Mouse (Mus musculus) frontal cortex, postnatal 14 days (tissue): ENCODE measurements around the gene Clps.
"Not testable (repeated sequence)": the region's sequence is repeated elsewhere in the genome, so short reads cannot be mapped to it uniquely, and the experiment has no call there.

Source experiments
- DNase-seq, 2 experiments: peaks; one replicate each; pipeline ENCODE4 v3.0.0; 2022; ENCODE audit warnings: low spot score in 2 of 2

Clps gene

GRCm38 (mm10) chr17:28560598-28560997, at the start of gene Clps:
TSS of gene Clps (minus strand) at chr17:28560766.
- DNase-seq: no peak

DNA sequence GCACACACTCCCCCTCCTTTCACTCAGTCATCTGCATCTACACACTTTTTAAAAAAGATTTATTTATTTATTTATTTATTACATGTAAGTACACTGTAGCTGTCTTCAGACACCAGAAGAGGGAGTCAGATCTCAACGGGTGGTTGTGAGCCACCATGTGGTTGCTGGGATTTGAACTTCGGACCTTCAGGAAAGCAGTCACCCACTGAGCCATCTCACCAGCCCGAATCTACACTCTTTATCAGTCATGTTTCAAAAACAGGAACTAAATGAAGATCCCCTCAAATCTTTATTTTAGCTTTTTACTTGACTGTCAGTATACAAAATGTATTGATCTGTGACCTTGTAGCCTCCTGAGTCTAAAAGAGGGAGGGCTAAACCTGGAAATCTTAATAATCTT, 49.0 kb upstream of the Clps start:
- no peak for DNase-seq

DNA sequence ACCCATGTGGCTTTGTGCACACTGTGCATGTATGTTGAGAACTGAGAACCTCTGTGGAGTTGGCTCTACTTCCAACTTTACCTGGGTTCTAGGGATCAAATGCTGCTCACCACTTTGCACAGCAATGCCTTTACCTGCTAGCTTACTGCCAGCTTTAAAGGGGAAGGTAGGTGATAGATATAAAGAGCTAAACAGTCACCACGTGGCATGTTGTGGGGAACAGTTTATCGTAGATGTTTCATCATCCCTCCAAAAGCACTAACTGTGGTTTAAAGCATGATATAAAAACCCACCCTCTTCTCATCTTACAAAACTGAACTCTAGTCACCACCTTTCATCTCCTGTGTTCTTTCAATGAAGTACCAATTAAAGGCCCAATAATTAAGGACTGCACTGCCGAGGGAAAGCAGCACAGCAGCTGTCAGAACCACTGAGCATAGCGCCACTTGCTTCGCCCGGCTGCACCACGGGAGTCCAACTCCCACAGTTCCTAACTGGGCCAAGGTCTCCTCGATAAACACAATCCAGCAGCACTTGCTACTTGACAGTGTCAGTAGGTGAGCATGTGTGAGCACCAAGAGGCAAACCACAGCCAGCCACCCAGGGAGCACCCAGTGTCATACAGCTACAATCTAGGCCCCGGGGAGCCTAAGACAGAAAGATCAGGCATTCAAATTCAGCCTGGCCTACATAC, 41.1 kb upstream of the Clps start:
- DNase-seq: no peak

DNA sequence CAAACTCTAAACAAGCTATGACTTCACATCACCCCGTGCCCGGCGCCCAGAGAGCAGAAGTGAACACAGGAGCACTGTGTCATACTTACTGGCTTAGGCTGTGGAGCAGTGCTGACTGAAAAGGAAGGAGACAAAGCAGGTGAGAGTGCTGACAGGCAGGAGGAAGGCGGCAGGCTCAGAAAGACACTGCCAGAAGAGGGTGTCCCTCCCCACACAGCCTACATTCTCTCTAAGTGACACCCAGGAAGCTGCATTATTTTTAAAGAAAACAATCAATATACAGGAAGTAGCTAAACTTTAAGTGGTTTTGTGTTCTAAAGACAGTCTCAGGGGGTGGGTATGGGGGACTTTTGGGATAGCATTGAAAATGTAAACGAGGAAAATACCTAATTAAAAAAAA, 40.2 kb upstream of the Clps start:
- no peak for DNase-seq

GRCm38 (mm10) chr17:28593965-28594364, 33.4 kb upstream of the Clps start:
- no peak for DNase-seq

DNA sequence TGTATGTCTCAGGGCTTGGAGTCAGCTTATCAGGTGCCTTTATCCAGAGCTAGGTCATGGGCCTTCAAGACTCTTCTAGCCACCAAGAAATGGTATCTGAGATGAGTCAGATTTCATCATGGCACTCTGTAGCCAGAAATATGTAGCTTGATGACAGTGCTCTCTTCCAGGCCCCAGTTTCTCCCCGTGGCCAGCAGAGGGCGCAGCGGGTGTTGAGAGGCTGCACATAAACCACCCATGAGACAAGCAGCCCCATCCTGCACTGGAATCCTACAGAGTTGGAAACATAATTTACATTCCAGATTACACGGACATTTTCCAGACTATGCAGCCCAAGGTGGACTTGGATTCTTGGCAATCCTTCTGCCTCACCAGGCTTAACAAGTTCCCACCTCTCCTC, 32.4 kb upstream of the Clps start:
- peak; percentile 49 to 69 for DNase-seq

DNA sequence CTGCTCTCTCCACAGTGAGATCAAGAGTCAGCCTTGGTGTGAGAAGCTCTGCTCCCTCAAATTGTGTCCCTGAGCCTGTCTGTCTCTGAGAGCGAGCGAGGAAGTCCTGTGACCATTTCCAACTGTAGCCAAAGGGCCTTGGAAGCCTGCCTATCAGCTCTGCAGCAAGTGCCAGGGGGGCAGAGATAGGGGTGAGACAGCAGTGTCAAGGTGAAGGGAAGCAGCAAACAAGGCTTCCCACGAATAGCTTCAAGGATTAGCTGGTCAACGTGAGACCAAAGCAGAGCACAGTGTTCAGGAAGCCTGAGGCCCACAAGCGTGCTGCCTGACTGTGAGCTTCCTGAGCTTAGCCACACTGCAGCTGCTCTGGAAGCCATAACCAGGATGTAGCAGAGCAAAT, 30.9 kb upstream of the Clps start:
- DNase-seq: no peak

DNA sequence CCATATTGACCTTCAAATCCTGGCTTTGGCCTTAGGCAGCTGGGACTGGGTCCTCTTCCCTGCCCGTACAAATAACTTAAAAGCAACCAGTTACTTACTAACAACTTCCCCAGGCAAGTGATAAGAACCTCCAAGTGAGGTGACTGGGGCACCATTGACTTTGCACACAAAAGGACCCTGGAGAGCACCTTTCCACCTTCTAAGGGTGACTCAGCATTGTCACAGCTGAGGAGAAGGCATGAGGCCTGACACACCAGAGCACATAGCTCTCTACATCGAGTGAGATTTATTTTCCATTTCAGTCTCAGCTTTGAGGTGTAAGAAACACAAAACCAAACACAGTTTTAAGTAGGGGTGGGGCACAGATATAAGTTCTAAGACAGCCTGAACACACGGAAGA, 30.0 kb upstream of the Clps start:
- DNase-seq: no peak

GRCm38 (mm10) chr17:28588591-28588990, 28.0 kb upstream of the Clps start:
- DNase-seq: no peak

GRCm38 (mm10) chr17:28586509-28586908, 25.9 kb upstream of the Clps start:
- DNase-seq: no peak

DNA sequence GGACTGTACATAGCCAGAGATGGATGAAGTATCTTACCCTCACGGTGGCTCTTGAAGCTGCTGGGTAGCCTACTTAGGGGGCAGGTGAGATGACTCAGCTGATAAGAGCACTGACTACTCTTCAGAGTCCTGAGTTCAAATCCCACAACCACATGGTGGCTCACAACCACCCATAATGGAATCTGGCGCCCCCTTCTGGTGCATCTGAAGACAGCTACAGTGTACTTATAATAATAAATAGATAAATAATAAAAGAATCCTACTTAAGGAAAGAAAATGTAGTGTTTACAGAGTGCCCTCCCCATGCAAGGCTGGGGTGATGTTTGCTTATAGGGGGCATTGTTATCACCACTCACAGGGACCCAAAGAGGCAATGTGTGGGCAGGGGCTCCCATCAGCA, 20.5 kb upstream of the Clps start:
- DNase-seq: no peak

- DNase-seq: no peak
Observed at GRCm38 (mm10) chr17:28580396-28580795, 19.8 kb upstream of the Clps start.

GRCm38 (mm10) chr17:28575244-28576125, 14.9 kb upstream of the Clps start, which contains the start of gene Lhfpl5:
TSS of gene Lhfpl5 (plus strand) at chr17:28575641.
- DNase-seq: no peak

DNA sequence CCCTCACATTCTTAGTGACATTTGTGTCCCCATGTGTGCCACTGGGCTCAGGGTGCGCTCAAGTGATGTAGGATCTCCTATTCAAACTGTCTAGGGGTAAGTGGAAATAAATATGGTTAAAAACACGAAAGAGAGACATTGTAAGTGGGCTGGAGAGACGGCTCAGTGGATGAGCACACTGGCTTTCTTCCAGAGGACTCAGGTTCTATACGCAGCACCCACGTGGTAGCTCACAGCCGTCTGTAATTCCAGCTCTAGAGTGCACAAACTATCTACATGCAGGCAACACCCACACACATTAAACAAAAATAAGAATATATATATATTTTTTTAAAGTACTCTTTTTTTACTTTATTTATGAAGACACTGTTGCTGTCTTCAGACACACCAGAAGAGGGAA, 12.4 kb upstream of the Clps start:
- no peak for DNase-seq

DNA sequence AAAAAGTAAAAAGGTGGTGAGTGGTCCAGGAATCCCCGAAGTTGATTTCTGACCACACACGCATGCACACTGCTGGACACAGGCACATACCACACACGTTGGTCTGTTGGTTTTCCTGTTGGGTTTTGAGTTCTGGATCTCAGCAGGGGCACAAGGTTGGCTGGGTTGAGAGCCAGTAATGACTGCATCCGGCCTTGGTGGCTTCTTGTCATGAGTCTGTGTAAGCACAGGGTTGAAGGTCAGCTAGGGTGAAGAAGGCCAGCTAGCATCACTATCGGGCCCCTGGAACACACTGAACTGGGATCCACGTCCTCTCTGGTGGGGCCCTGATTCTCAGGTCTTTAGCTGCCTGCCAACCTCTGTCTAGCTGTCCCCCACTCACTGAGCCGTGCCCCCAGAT, 12.0 kb upstream of the Clps start:
- no peak for DNase-seq

- DNase-seq: no peak
Observed at GRCm38 (mm10) chr17:28571868-28572267, 11.3 kb upstream of the Clps start.

GRCm38 (mm10) chr17:28567541-28567940, 7.0 kb upstream of the Clps start:
- DNase-seq: no peak

DNA sequence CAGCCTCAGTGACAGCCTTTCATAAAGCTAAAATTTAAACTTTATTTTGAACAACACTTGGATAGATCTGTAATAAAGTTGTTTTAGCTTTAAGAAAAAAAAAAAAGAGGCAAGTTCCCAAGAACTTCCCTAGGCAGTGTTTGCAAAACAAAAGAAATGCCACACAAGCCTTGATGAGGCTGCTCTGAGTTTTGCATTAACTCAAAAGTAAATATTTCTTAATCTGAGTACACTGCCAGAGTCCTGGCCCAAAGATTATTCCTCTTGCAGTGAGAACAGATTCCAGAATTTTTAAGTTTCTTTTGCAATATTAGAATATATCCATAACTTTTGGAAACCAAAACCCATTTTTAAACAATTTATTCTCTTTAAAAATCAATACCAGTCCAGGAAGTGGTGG, 4.6 kb upstream of the Clps start:
- DNase-seq: no peak

DNA sequence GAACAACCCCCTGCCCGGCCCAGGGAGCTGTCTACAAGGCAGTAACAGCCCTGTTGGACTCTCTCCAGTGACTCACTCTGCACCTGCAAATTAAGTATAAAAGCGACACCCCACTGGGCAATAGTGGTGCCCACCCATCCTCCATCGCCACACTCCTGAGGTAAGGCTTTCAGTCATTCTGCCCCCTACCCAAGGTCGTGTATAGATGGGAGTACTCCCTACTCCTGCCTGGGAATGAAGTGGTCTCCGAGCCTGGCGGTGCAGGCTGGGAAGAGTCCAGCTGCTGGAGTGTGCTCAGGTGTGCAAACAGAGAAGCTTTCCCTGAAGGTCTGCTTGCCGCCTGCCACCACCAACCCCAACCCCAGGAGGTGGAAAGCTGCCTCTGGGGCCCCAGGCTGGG, 1.0 kb upstream of the Clps start:
- DNase-seq: no peak

- DNase-seq: no peak
Observed at GRCm38 (mm10) chr17:28557772-28558171, 2.8 kb downstream of the Clps start.

DNA sequence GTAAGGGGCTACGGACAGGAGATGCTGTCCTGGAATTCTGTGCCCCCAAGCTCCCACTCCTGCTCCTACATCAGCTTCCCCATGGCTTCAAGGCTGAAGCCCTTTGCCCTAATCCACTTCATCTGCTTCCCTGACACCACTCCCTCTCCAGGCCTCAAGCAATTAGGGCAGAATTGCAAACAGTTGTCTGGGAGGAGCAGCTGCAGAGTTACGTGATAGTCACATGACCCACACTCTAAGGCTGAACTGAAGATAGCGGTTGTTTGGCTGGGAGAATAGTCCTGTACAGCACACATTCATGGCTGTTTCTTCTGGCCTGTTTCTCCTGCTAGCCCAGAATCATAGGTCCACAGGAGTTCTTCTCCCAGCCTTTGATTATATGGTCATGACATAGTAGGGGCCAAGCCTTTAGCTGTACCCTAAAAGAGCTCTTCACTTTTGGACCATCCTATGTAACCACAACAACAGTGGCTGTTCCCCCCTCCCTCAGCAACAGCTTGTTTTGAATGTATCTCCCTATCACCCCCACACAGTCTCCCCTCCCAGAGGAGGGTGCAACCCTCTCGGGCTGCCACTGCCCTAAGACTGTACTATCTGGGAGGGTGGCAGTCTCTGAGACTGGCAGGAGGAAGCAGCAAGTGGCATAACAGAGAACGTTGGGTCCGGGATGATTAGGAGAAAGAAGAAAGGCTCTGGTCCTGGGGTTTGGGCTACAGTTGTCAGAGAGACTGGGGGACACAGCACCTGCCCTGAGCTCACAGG, 3.8 kb downstream of the Clps start:
- no peak for DNase-seq

GRCm38 (mm10) chr17:28554021-28554420, 6.5 kb downstream of the Clps start:
- DNase-seq: not testable (repeated sequence)
